Mouse (Mus musculus): ENCODE measurements around the gene Ptges.

Gene Ptges

DNA sequence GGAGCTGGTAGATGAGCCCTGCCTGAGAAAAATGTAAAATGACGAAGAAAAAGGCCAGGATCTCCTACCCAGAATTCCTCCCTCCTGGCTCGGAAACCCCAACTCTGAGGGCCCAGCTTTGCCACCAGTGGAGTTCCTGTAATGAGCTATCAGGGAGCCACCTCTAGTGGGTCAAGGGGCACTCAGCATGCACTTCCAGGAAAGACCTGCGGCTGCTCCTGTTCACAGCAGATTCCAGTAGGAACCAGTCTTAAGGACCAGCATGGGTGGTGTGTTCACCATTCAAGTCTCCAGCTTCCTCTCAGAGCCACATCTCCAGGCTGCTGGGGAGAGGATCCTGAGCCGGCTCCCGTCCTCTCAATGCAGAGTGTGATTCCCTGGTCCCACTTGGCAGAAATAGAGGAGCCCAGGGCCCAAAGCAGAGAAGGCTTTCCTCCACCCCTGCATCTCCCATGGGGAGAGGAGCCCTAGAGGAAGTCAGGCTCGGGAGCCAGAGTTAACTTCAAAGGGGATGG lies 28.0 kb downstream of the Ptges start:
- no peak for DNase-seq (ENCODE audit: low spot score in 2 of 2)

DNA sequence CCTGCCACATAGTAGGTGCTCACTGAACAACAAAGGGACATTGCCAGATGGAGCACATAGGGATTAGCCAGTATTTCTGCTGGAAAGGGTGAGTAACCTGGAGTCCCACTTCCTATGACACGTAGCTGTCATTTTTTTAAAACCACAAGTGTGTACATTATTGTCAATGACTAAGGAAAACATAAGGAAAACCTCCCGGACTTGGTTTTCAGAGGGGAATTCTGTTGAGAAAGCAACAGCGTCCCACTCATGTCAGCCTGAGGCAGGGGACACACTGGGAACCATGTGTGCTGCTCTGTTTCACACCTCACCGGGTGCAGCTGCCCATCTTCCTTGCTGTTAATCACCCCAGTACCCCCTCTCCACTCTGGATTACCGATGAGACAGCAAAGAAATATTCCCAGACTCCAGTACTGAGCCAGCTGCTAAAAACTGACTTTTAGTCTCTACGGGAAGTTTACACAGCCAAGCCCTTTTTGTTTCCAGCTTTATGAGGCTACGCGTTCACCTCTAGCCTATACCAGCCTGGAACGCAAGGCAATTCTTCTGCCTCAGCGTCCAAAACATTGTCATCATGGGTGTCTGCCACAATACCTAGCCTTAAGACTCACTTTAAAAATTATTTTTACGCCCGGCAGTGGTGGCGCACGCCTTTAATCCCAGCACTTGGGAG lies 30.1 kb downstream of the Ptges start:
- no peak for DNase-seq (ENCODE audit: low spot score in 2 of 2)

- DNase-seq (ENCODE audit: low spot score in 2 of 2) = no peak
These were observed 32.4 kb downstream of the Ptges start for GRCm38 (mm10) chr2:30897291-30897690.

DNA sequence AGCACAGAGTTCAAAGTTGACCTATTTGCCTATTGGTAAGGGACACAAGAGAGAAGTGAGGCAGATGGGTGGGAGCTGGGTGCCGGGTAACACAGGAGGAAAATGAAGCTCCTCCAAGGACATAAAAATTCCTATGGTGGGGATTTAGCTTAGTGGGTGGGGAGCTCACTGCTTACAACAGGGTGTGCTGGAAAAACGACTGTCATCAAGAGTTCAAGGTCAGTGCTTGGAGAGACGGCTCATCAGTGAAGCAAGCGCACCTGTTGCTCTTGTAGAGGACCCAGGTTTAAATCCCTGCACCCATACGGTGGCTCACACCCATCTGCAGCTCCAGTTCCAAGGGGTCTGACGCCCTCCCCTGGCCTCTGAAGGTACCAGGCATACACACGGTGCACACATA lies 35.7 kb downstream of the Ptges start:
- no peak for DNase-seq (ENCODE audit: low spot score in 2 of 2)

GRCm38 (mm10) chr2:30893399-30893798 lies 36.3 kb downstream of the Ptges start:
- no peak for DNase-seq (ENCODE audit: low spot score in 2 of 2)

- peak; percentile 47 to 58 for DNase-seq (ENCODE audit: low spot score in 2 of 2)
These were observed 38.7 kb downstream of the Ptges start for GRCm38 (mm10) chr2:30891002-30891401.

DNA sequence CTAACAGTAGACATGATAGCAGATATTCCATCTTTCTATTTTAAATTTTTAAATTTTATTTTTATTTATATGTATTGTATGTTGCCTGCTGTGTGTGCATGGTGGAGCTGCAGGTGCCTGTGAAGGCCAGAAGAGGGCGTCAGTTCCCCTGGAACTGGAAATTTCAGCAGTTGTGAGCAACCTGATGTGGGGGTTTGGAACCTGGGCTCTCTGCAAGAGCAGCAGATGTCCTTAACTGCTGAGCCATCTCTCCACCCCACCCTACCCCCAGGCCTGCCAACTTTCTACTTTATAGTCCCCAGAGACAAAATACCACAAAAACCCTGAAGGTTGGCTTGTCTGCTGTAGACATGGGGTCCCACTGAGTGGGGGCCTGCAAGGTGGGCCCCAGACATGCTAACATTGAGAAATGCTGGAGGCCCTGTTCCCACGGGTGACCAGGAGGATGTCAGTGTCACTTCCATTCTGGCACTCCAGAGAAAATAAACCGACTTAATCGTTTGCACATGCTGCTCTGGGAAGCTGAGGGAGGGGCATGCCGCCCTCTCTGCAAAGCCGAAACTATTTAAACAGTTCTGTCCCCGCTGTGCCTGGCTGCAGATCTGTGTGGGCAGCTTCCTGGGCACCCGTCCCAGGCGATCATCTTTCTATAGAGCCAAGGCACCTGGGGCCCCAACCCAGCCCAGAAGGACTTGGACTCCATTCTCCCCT lies 44.1 kb downstream of the Ptges start:
- DNase-seq (ENCODE audit: low spot score in 2 of 2) = peak; percentile 79 to 81

- no peak for DNase-seq (ENCODE audit: low spot score in 2 of 2)
These were observed 44.8 kb downstream of the Ptges start for GRCm38 (mm10) chr2:30884852-30885373.

DNA sequence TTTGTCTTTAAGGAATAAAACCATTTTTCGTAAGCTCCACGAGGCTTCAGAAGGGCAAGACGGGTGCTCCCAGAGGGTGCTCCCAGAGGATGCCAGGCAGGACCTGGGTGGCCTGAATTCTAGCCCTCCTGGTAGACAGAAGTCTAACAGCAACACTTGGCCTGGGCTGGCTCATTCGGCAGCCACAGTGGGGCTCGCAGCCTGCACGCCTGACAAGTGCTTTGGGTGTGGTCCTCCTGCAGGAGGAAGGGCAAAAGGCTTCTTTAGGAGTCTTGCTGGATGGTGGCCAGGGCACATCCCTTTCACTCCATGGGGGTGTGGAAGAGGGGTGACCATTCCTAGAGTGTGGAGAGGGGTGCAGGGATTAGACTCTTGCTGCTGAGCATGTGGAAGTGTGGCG lies 48.4 kb downstream of the Ptges start:
- DNase-seq (ENCODE audit: low spot score in 2 of 2) = no peak

GRCm38 (mm10) chr2:30879481-30879880 lies 50.2 kb downstream of the Ptges start:
- DNase-seq (ENCODE audit: low spot score in 2 of 2) = no peak

DNA sequence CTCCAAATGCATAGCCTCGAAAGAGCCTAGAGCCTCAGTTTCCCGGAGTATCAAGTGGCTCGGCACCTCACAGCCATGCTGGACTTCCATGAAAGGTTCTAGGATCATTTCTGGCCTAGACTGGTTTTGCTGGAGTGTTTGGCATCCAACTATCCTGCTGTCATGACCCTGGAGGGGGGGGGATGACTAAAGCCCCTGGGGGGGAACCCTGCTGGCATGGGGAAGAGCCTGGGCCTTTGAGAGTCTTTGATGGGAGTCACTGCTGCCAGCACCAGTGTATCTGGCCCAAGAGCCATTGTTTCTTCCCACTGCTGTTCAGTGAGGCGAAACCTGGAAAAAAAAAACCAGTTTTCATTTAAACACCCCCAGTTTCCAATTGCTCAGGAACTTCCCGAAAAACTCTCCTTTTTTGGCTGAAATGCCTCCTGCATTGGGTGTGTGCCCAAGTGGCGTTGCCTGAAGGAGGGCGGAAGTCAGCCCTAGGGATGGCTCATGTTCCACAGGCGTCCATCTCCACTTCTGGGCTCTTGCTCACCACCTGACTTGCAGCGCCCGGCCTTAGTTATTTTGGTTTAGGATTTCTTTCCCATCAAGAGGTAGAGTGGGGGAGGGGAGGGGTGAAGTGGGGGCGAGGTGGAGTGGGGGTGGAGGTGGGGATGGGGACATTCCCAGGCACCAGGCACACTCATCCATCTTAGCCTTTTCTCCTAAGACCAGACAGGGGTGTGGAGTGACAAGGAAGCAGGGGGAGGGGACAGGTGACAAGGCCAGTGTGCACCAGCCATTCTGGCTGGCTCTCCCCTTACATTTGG lies 53.8 kb downstream of the Ptges start:
- no peak for DNase-seq (ENCODE audit: low spot score in 2 of 2)

DNA sequence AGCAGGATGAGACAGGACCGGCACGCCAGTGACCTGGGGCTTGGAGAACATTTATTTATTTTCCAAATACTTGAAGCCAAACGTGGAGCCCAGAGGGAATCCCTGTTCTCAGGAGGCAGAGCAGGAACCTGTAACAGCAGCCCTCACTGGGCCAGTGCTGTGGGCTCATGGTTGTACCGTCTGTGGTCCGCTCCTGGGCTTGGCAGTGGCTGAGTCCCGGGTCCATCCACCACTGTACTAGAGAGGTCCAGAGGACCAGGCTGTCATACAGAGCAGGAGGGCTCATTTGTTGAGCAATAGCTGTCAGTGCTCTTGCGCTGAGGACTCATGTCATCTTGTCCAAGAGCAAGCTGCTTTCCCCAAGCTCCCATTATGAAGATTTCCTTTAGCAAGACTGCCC lies 54.6 kb downstream of the Ptges start:
- no peak for DNase-seq (ENCODE audit: low spot score in 2 of 2)

DNA sequence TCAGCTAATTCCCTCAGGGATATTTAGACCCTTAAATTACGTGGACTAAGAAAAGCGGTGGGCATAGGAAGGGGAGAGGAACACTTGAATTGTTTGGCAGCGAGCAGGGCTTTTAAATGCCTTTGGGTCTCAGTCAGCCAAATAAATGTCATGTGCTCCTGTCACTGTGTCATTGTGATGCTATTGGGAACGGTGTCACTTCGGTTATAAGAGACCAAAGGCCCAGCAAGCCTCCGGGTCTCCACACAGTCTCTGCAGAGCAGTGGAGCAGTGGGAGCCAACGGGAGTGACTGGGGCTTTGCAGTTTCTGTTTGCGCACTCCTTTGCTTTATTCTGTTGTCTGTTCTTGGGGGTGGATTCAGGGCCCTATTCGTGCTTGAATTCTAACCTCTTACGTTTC lies 55.2 kb downstream of the Ptges start:
- no peak for DNase-seq (ENCODE audit: low spot score in 2 of 2)

DNA sequence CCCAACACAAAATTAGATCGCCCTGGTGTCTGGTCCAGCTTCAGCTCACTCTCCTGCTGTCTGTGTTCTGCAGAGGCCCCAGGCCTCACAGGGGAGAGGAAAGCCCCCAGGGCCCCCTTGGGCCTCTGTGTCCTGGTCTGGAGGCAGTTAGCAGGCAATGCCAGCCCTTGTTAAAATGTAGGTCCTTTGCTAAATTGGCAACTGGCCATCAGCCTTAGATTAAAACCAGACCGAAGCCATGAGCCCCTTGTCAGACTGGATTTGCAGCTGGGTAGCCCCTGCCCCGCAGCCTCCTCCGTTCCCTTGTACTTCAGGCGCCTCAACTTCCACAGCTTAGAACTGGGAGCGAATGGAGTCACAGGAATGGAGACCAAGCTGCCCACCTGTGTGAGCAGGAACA lies 57.0 kb downstream of the Ptges start:
- no peak for DNase-seq (ENCODE audit: low spot score in 2 of 2)

GRCm38 (mm10) chr2:30870863-30871262 lies 58.8 kb downstream of the Ptges start:
- peak; percentile 66 to 73 for DNase-seq (ENCODE audit: low spot score in 2 of 2)

- DNase-seq (ENCODE audit: low spot score in 2 of 2) = no peak
These were observed 64.2 kb downstream of the Ptges start for GRCm38 (mm10) chr2:30865426-30865825.

DNA sequence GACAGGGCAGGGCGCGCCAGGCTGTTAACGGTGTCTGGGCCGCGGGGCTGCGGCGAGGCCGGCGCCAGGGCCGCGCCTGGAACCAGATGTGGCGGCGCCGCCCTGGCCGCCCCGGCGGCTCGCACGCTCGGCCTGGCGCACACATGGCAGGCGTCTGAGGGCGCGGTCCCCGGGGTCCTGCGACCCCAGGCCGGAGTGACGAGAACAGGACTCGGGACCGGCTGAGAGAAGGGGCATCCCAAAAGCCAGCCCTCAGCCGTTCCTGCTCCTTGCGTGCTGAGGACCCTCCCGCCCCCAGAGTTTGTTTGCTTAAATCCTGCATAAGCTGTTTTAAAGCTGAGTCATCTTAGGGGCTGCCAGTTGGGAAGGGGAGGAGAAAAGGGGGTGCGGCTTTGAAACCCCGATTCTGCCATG lies 64.7 kb downstream of the Ptges start:
- no peak for DNase-seq (ENCODE audit: low spot score in 2 of 2)

DNA sequence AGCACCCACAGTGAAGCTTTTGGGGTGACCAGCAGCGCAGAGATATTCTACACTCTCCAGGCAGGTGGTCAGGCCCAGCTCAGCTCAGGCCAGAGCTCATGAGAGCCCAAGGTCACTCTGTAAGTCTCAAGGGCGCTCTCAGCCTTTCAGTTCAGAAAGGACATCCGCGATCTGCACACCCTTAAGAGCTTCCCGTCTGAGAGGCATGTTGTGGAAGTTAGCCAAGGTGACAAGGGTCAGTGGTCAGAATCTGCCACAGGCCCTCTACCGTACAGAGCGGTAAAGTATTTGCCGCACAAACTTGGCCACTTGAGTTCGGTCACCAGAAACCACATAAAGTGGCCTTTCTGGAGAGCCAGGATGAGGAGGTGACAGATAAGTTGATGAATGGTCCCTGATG lies 66.1 kb downstream of the Ptges start:
- no peak for DNase-seq (ENCODE audit: low spot score in 2 of 2)

DNA sequence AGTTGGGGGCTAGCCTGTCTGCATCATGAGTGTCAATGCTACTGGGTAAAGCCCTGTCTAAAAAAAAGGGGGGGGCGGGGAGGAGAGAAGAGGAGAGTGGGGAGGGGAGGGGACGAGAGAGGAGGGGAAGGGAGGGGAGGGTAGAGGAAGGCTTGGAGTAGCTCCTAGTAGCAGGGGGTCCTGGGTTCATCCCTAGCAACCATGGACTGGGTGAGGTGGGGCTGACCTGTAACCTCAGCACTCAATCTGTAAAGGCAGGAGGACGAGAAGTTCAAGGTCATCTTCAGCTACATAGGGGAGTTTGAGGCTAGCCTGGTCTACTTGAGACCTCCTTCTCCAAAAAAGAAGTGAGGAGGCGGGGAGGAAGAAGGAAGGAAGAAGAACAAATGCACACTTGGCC lies 67.6 kb downstream of the Ptges start:
- DNase-seq (ENCODE audit: low spot score in 2 of 2) = no peak

DNA sequence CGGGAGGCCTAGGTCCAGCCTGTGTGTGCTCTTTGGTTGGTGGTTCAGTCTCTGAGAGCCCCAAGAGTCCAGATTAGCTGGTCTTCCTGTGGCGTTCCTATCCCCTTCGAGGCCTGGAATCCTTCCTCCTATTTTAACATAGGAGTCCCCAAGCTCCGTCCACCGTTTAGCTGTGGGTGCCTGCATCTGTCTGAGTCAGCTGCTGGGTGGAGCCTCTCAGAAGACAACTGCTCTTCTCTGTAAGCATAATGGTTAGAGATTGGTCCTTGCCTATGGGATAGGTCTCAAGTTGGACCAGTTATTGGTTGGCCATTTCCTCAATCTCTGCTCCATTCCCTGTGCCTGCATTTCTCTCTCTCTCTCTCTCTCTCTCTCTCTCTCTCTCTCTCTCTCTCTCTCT lies 69.9 kb downstream of the Ptges start:
- DNase-seq (ENCODE audit: low spot score in 2 of 2) = no peak

DNA sequence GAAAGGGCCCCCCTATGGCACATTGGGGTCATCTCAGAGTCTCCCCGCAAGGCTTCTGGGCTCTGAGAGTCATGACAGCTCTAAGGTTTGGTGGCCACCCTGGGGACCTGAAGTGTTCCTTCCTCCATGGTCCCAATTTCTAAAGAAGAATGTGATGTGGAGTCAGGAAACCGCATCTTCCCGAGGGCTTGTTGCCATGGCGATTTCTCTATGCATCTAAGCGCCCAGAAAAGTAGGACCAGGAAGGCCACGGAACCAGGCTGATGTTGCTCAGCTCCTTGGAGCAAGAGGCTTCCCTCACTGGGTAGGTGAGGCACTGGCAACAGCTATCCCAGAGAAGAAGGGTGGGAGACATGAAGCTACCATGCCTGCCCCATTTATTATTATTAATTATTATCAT lies 72.6 kb downstream of the Ptges start:
- DNase-seq (ENCODE audit: low spot score in 2 of 2) = peak; percentile 72 to 76

- DNase-seq (ENCODE audit: low spot score in 2 of 2) = no peak
These were observed 76.8 kb downstream of the Ptges start for GRCm38 (mm10) chr2:30852771-30853313.

Data from right cerebral cortex, postnatal 10 days (tissue).